Mouse (Mus musculus) hindbrain, embryonic 14.5 days (tissue): Measurements from ENCODE around the gene Rhpn2. TPM values are rescaled to one million over a fixed set of nuclear protein-coding genes. Genes with fewer than 3 reads are reported as not detected.

Experiments used
- ATAC-seq: fragments of 200-750 bp; cut with Nextera tagmentation; 2 replicates; pipeline ENCODE4 v1.8.0; 2017; ENCODE audit warnings: moderate number of reproducible peaks, mild to moderate bottlenecking, moderate TSS enrichment, moderate library complexity; ENCODE audit not compliant: low FRiP score
- DNase-seq: peaks from one replicate; pipeline ENCODE4 v3.0.0-alpha.2; 2015; ENCODE audit warnings: low spot score
- H3K27ac ChIP-seq: fragments of 300-500 bp; sonication (generic); 2 replicates; pipeline ENCODE4 v1.5.1; 2014; ENCODE audit warnings: mild to moderate bottlenecking, moderate library complexity
- H3K27me3 ChIP-seq: fragments of 300-500 bp; sonication (generic); 2 replicates; pipeline ENCODE4 v1.6.1; 2014; ENCODE audit warnings: mild to moderate bottlenecking, low read length, mixed read lengths; ENCODE audit not compliant: control insufficient read depth, insufficient read depth
- H3K36me3 ChIP-seq: fragments of 300-500 bp; sonication (generic); replicated peaks from 2 replicates; pipeline ENCODE4 v1.6.1; 2014; ENCODE audit not compliant: control insufficient read depth, insufficient read depth
- H3K4me1 ChIP-seq: fragments of 300-500 bp; sonication (generic); replicated peaks from 2 replicates; pipeline ENCODE4 v1.6.1; 2014; ENCODE audit warnings: antibody characterized with exemption, low read length, mixed read lengths; ENCODE audit not compliant: control insufficient read depth, insufficient read depth
- H3K4me2 ChIP-seq: fragments of 300-500 bp; sonication (generic); replicated peaks from 2 replicates; pipeline ENCODE4 v1.6.1; 2014; ENCODE audit warnings: mild to moderate bottlenecking, moderate library complexity
- H3K4me3 ChIP-seq: fragments of 300-500 bp; sonication (generic); replicated peaks from 2 replicates; pipeline ENCODE4 v1.5.1; 2014; ENCODE audit warnings: mild to moderate bottlenecking, low read length
- H3K9ac ChIP-seq: fragments of 300-500 bp; sonication (generic); 2 replicates; pipeline ENCODE4 v1.6.1; 2014
- H3K9me3 ChIP-seq: fragments of 300-500 bp; sonication (generic); 2 replicates; pipeline ENCODE4 v1.6.1; 2016; ENCODE audit warnings: low read length; ENCODE audit not compliant: control insufficient read depth
- WGBS: fragments of 180-500 bp; shearing (Covaris S2); extraction: QIAGEN DNeasy Blood & Tissue Kit; methylation state at CpG from one replicate; pipeline ENCODE4 v1.1.7; 2014; 5-methylcytosine and 5-hydroxymethylcytosine counted together
- polyA plus RNA-seq: library from polyadenylated mRNA; unstranded; fragments of >200 nt; fragmentation: Nextera tagmentation; extraction: Ambion mirVana; gene quantifications from 2 replicates; pipeline ENCODE4 v1.2.1, GENCODE M21; 2014

Gene Rhpn2
- polyA plus RNA-seq, 1 experiment from 2014 or later: 4.2 TPM

DNA sequence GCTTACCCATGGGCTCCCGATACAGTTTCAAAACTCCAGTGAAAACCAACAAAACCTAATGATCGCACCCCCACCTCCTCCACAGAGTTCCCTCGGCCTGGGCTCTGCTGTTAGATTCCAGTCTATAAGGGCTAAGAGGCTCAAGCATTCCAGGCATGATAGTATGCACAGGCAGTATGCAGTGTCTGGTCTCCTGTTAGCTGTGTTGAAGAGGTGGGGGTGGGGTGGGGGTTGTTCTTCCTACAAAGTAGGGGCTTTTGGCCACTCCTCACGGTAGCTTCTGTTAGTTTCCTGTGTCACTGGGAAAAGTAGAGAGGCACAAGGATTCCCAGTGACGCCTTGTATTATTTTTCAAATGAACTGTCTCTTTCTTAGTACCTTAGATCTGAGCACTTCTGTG, 28.3 kb downstream of the Rhpn2 start:
- Histone ChIP-seq H3K4me3 (no peak overlapping the region), H3K27me3 (no peaks in the 10 kb centered on the region), H3K36me3 (no peaks in the 10 kb centered on the region), H3K9me3 (no peaks in the 10 kb centered on the region), H3K27ac (no peak overlapping the region), H3K4me2 (no peak overlapping the region), H3K4me1 (no peaks in the 10 kb centered on the region), H3K9ac (no peak overlapping the region)
- 79% methylated on average over 5 of the region's 5 CpGs for WGBS
- no peak for ATAC-seq
- no peak for DNase-seq

DNA sequence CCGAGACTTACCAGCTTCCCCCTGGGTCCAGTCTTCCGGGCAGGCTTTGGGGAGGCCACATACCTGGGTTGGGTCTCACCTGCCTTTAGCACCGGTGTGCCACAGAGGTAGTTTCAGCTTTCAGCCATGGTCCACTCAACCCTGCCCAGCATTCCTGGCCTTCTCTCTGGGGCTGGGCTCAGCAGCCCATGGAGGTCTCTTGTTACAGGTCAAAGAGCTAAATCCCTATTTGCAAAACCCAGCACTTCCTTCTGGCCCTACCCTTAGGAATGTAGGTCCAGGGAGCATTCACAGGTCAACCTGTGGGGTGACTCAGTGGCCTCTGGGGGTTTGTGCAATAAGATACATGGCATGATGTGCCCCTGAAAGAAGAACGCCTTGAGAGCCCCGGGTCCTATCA, 28.9 kb downstream of the Rhpn2 start:
- Histone ChIP-seq H3K4me2 (no peak overlapping the region), H3K4me1 (no peaks in the 10 kb centered on the region), H3K9ac (no peak overlapping the region), H3K4me3 (no peak overlapping the region), H3K36me3 (no peaks in the 10 kb centered on the region), H3K27ac (no peak overlapping the region), H3K27me3 (no peaks in the 10 kb centered on the region), H3K9me3 (no peaks in the 10 kb centered on the region)
- DNase-seq (no peak), ATAC-seq (no peak)
- 89% methylated on average over 5 of the region's 5 CpGs for WGBS

DNA sequence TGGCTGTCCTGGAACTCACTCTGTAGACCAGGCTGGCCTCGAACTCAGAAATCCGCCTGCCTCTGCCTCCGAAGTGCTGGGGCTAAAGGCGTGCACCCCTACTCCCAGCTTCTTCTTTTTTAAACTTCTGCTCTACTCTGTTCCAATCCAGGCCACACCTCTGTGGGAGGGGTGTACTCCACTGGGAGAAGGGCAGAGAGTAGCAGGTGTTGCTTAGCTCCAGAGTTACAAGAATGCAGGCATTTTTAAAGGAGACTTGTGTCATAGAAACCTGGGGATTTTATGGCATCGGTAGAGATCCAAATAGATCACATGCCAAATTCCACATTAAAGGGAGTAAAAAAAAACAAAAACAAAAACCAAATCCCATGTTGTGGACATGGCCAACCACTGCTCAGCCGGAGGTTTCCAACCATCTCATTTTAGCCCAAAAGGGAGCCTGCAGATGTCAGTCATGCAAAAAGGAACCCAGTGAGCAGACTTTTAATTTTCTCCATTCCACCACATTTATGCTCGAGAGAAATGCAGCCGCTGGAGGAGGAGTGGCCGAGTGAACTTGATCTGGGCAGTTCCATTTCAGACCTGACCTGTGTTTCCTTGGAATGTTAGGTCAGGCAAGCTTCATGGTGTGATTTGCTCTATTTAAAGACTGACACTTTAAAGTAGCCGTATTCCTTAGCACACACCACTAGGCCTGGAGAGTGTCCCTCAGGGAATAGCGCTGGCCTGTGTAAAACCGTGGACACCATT, 31.4 kb downstream of the Rhpn2 start:
- no peak for ATAC-seq
- H3K4me1 ChIP-seq: no peaks in the 10 kb centered on the region
- no peak overlapping the region for H3K27ac ChIP-seq
- no peak for DNase-seq
- no peak overlapping the region for H3K9ac ChIP-seq
- H3K9me3 ChIP-seq: 0 out of 2 replicates have a peak, but pooled peaks cover 4% of the 10 kb centered on the region
- H3K36me3 ChIP-seq: no peaks in the 10 kb centered on the region
- no peak overlapping the region for H3K4me2 ChIP-seq
- H3K4me3 ChIP-seq: no peak overlapping the region
- 76% methylated on average over 12 of the region's 12 CpGs for WGBS
- H3K27me3 ChIP-seq: no peaks in the 10 kb centered on the region

DNA sequence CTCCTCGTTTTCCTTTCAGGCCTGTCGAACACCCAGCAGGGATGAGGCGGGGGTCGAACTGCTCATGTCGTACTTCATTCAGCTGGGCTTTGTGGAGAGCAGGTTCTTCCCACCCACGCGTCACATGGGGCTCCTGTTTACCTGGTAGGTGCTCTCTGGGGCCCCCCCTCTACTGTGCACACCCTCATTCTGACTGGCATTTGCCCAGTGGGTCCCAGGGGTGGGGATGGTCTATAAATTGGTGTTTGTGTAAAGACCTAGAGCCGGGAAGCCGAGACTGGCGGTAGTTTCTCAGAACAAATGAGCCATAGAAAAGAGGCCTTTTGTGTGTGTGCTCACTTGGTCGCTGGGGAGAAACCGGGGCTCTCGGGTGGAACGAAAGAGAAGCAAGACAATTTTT, 37.1 kb downstream of the Rhpn2 start:
- DNase-seq: peak; percentile 45
- Histone ChIP-seq H3K4me1 (0 out of 2 replicates have a peak, but pooled peaks cover 7% of the 10 kb centered on the region), H3K4me2 (no peak overlapping the region)

GRCm38 (mm10) chr7:35372483-35373017, 38.6 kb downstream of the Rhpn2 start:
- Histone ChIP-seq H3K27ac (no peak overlapping the region), H3K4me3 (no peak overlapping the region), H3K9ac (no peak overlapping the region), H3K4me2 (no peak overlapping the region), H3K9me3 (0 out of 2 replicates have a peak, but pooled peaks cover 4% of the 10 kb centered on the region), H3K4me1 (0 out of 2 replicates have a peak, but pooled peaks cover 7% of the 10 kb centered on the region), H3K27me3 (no peaks in the 10 kb centered on the region), H3K36me3 (no peaks in the 10 kb centered on the region)
- no peak for DNase-seq
- ATAC-seq: no peak
- 94% methylated on average over 14 of the region's 14 CpGs for WGBS

More for the DNA sequence above, 37.1 kb downstream of the Rhpn2 start:
- Histone ChIP-seq H3K9ac (no peak overlapping the region), H3K4me3 (no peak overlapping the region), H3K27ac (0 out of 2 replicates have a peak overlapping the region, but pooled peaks have one; percentile 45), H3K27me3 (no peaks in the 10 kb centered on the region), H3K9me3 (0 out of 2 replicates have a peak, but pooled peaks cover 4% of the 10 kb centered on the region), H3K36me3 (no peaks in the 10 kb centered on the region)
- WGBS: 12% methylated on average over 14 of the region's 14 CpGs
- ATAC-seq: no peak

DNA sequence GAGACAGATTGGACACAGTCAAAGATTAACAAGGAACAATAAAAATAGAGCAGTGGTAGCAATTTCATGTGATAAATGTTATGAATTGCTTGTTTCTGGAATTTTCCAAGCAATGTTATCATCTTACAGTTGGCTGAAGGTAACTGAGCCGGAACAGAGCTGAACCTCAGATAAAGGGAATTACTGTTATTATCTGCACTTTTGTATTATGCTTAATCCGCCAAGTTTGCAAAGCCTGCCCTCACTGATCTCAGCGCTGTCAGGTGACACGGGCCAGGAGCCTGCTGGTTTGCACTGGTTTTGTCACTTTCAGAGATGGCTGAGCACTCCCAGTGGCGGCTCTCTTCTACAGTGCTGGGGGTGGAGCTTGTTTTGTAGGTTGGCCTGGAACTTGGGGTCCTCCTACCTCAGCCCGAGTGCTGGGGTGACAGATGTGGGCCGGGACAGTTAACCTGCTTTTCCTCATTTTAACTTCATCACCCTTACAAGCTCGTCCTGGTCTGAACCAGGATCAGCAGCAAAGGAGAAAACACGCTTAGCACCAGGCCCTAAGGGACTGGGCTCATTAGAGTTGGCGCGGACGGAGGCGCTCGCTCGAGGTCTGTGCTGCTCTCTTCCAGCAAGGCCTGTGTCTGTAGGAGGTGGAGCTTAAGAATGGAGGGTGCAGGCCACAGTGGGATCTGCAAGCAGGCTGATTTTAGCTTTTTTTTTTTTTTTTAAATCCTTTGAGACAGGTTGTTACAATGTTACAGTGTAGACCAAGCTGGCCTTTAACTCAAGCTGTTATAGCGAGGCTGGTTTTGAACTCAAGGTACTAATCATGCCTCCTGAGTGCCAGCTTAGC, 39.4 kb downstream of the Rhpn2 start:
- Histone ChIP-seq H3K27ac (no peak overlapping the region), H3K36me3 (no peaks in the 10 kb centered on the region), H3K4me1 (0 out of 2 replicates have a peak, but pooled peaks cover 7% of the 10 kb centered on the region), H3K9ac (no peak overlapping the region), H3K27me3 (no peaks in the 10 kb centered on the region), H3K4me3 (no peak overlapping the region), H3K4me2 (no peak overlapping the region), H3K9me3 (0 out of 2 replicates have a peak, but pooled peaks cover 4% of the 10 kb centered on the region)
- ATAC-seq (0 out of 2 replicates have a peak, but pooled peaks have one; percentile 31), DNase-seq (no peak)
- WGBS: 69% methylated on average over 16 of the region's 16 CpGs

GRCm38 (mm10) chr7:35374265-35374664, 40.3 kb downstream of the Rhpn2 start:
- Histone ChIP-seq H3K27ac (no peak overlapping the region), H3K4me2 (no peak overlapping the region), H3K4me3 (no peak overlapping the region), H3K36me3 (no peaks in the 10 kb centered on the region), H3K9ac (no peak overlapping the region), H3K9me3 (no peaks in the 10 kb centered on the region), H3K27me3 (no peaks in the 10 kb centered on the region), H3K4me1 (0 out of 2 replicates have a peak, but pooled peaks cover 7% of the 10 kb centered on the region)
- ATAC-seq (no peak), DNase-seq (no peak)
- 81% methylated on average over 7 of the region's 7 CpGs for WGBS

DNA sequence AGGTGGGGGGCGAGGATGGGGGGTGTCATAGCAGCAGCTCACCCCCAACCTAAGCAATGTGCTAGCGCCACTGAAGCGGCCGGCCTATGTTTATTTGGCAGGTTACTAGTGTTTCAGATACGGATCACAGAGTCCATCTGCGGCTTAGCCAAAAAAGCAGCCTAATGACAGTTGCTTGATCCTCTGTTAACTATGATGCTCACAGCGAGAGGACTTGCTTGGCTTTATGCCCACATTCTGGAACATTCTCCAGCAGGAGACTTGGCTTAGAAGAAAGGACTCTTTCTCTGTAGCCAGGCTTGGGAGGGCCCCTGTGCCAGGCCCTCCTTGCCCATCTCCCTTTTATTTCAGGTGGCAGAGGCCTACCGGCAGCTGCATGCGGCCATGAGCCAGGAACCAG, 42.7 kb downstream of the Rhpn2 start:
- no peak overlapping the region for H3K9ac ChIP-seq
- H3K27ac ChIP-seq: no peak overlapping the region
- H3K9me3 ChIP-seq: no peaks in the 10 kb centered on the region
- peak; percentile 24 for DNase-seq
- H3K36me3 ChIP-seq: no peaks in the 10 kb centered on the region
- no peaks in the 10 kb centered on the region for H3K27me3 ChIP-seq
- H3K4me1 ChIP-seq: no peaks in the 10 kb centered on the region
- H3K4me2 ChIP-seq: no peak overlapping the region
- no peak overlapping the region for H3K4me3 ChIP-seq
- ATAC-seq: no peak
- WGBS: 80% methylated on average over 9 of the region's 9 CpGs
